Mouse (Mus musculus) frontal cortex, postnatal 36 days (tissue): Measurements from ENCODE around the gene Trappc6a.

Experiments
- DNase-seq, 2 experiments: peaks; one replicate each; pipeline ENCODE4 v3.0.0; 2022; ENCODE audit warnings: low spot score in 2 of 2

Trappc6a gene

GRCm38 (mm10) chr7:19523757-19524419, 15.7 kb downstream of the Trappc6a start:
- peak; percentile 67 to 74 for DNase-seq

- DNase-seq: no peak
These were observed 16.4 kb downstream of the Trappc6a start for GRCm38 (mm10) chr7:19524420-19525104.

- DNase-seq: no peak
These were observed 16.9 kb downstream of the Trappc6a start for GRCm38 (mm10) chr7:19525105-19525481.

- DNase-seq: no peak
These were observed 22.9 kb downstream of the Trappc6a start for GRCm38 (mm10) chr7:19531077-19531476.

GRCm38 (mm10) chr7:19532240-19532639, 24.0 kb downstream of the Trappc6a start:
- no peak for DNase-seq

GRCm38 (mm10) chr7:19534676-19535075, 26.5 kb downstream of the Trappc6a start:
- DNase-seq: no peak

- no peak for DNase-seq
These were observed 32.8 kb downstream of the Trappc6a start for GRCm38 (mm10) chr7:19540771-19541566.

GRCm38 (mm10) chr7:19541681-19542154, 33.5 kb downstream of the Trappc6a start:
- no peak for DNase-seq

- DNase-seq: peak in 1 of 2 experiments; percentile 31
These were observed 34.0 kb downstream of the Trappc6a start for GRCm38 (mm10) chr7:19542155-19542691.

GRCm38 (mm10) chr7:19543584-19543983, 35.4 kb downstream of the Trappc6a start:
- no peak for DNase-seq

- DNase-seq: no peak
These were observed 37.8 kb downstream of the Trappc6a start for GRCm38 (mm10) chr7:19546007-19546406.

GRCm38 (mm10) chr7:19547344-19547969, 39.3 kb downstream of the Trappc6a start:
- no peak for DNase-seq

GRCm38 (mm10) chr7:19549394-19549793, 41.2 kb downstream of the Trappc6a start:
- no peak for DNase-seq

GRCm38 (mm10) chr7:19551634-19552033, 43.4 kb downstream of the Trappc6a start:
- no peak for DNase-seq

- DNase-seq: no peak
These were observed 44.2 kb downstream of the Trappc6a start for GRCm38 (mm10) chr7:19552443-19552842.

GRCm38 (mm10) chr7:19554168-19554567, 46.0 kb downstream of the Trappc6a start:
- DNase-seq: peak; percentile 67 to 80

GRCm38 (mm10) chr7:19557086-19557485, 48.9 kb downstream of the Trappc6a start:
- no peak for DNase-seq

- peak; percentile 28 to 35 for DNase-seq
These were observed 50.0 kb downstream of the Trappc6a start for GRCm38 (mm10) chr7:19557982-19558900.

- DNase-seq: no peak
These were observed 50.8 kb downstream of the Trappc6a start for GRCm38 (mm10) chr7:19558965-19559364.

- DNase-seq: no peak
These were observed 52.5 kb downstream of the Trappc6a start for GRCm38 (mm10) chr7:19560491-19561260.
